Mouse (Mus musculus) testis, adult 2 months (tissue): ENCODE measurements around the gene Hspb7.

Source experiments
- CTCF ChIP-seq: fragments of 200-500 bp; IDR thresholded peaks from 2 replicates; pipeline ENCODE4 v1.5.1; 2012; ENCODE audit warnings: low read depth, mild to moderate bottlenecking, inconsistent platforms, low read length, moderate library complexity; ENCODE audit not compliant: control insufficient read depth, insufficient read depth, insufficient replicate concordance
- POLR2A ChIP-seq: fragments of 200-500 bp; IDR thresholded peaks from 2 replicates; pipeline ENCODE4 v1.6.1; 2012; ENCODE audit warnings: low read depth, mild to moderate bottlenecking, inconsistent platforms, low read length, moderate library complexity; ENCODE audit not compliant: control insufficient read depth

GRCm38 (mm10) chr4:141429381-141429780 is 8.8 kb downstream of the Hspb7 start:
- TF ChIP-seq CTCF (no peak), POLR2A (no peak)
